ENCODE assay signal across 16 mouse cellular contexts in the genomic region with DNA sequence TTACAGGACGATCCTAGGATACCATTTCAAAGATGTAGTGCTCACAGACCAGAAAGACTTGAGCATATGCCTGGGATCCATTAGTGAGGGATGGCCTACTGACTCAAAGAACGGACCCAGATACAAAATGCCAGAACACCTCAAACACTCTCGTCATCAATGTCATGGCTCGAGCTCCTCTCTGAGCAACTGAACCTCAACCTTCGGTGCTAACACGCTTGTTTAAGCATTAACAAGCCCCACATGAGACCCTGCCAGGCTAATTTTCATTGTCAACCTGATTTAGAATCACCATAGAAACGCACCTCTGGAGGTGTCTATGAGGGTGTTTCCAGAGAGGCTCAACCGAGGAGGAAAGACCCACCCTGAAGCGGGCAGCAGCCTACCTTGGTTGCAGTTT.
"Had no signal": no experiment of that assay in that cellular context is flagged by ENCODE, and none has a peak within 500 bp of the region (broad histone marks: within the 10 kb centered on the region; RNA-seq: fewer than 3 reads in every experiment).

No protein-coding gene starts in this region.

- H3K27me3 ChIP-seq: lung, embryonic 15.5 days; midbrain, embryonic 13.5 days; midbrain, embryonic 15.5 days; neural tube, embryonic 12.5 days; stomach, embryonic 15.5 days had no signal

- H3K4me1 ChIP-seq: megakaryocyte, embryonic 14.5 days; midbrain, embryonic 15.5 days; neural tube, embryonic 12.5 days had no signal

- H3K4me3 ChIP-seq: lung, embryonic 15.5 days; megakaryocyte, embryonic 14.5 days; midbrain, embryonic 13.5 days; midbrain, embryonic 15.5 days; neural tube, embryonic 12.5 days; stomach, embryonic 15.5 days had no signal

- H3K9me3 ChIP-seq: lung, embryonic 15.5 days; midbrain, embryonic 15.5 days; neural tube, embryonic 12.5 days; stomach, embryonic 15.5 days had no signal

- H3K9ac ChIP-seq: lung, embryonic 15.5 days; midbrain, embryonic 13.5 days; midbrain, embryonic 15.5 days; neural tube, embryonic 12.5 days; stomach, embryonic 15.5 days had no signal

- H3K36me3 ChIP-seq: lung, embryonic 15.5 days; midbrain, embryonic 13.5 days; midbrain, embryonic 15.5 days; neural tube, embryonic 12.5 days; stomach, embryonic 15.5 days had no signal

- ATAC-seq: lung, postnatal 0 days; midbrain, embryonic 13.5 days; midbrain, embryonic 15.5 days had no signal

- H3K4me2 ChIP-seq: lung, embryonic 15.5 days; midbrain, embryonic 11.5 days; midbrain, embryonic 13.5 days; midbrain, embryonic 15.5 days; neural tube, embryonic 12.5 days; stomach, embryonic 15.5 days had no signal

- H3K27ac ChIP-seq: lung, embryonic 15.5 days; macrophage; midbrain, embryonic 13.5 days; midbrain, embryonic 15.5 days; neural tube, embryonic 12.5 days; stomach, embryonic 15.5 days; stomach, postnatal 0 days had no signal

- DNase-seq: lung, postnatal 14 days; lung, postnatal 36 days; right cerebral cortex, postnatal 14 days; thymus, adult 2 months; thymus, postnatal 25 days; thymus, postnatal 4 days had no signal
